Mouse (Mus musculus): Measurements from ENCODE around the gene Olfr972.
"Not testable (repeated sequence)": the region's sequence is repeated elsewhere in the genome, so short reads cannot be mapped to it uniquely, and the experiment has no call there.

DNA sequence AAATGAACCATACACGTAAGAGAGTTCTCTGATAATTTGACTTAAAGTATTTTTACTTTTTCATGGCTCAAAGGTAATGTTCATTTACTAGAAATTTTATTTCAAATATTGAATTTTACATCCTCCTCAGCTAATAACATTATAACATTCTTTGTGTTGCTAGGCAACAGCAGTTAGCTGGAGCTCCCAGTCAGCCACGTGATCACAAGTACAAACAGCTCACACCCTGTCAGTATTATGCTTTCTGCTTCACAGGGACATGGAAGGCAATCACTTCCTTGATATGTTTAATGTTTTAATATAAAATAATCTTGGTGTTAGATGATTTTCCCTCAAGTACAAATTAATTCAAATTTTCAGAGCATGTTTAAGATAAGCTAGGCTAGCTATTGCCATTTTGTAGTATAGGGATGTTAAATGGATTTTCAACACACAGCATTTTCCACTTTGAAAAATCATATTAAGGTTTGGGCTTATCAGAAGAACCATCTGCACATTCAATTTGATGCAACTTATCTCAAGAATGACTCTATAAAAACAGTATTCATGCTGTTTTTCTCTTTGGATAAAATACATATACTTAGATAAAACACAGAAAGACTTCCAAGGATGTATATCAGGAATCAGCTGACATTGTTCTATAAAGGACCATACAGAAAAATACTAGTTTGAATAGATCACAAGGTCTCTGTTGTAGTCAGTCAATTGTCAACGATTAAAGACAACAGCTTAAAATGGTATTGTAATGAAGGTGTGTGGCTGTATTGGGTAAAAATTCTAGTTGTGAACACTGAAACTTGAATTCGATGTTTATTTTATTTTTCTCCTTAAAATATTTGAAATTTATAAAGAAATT is 11.5 kb downstream of the Olfr972 start:
- TF ChIP-seq CTCF (IDR thresholded peaks at IDR 0.05; ENCODE audit: low read depth, low read length); POLR2A (IDR thresholded peaks at IDR 0.05; ENCODE audit: extremely low read depth, insufficient read depth, low read length): not testable (repeated sequence)
